Mouse (Mus musculus): ENCODE measurements at regions not wholly inside any gene's neighbourhood (a gene's known extent, or its start where the extent isn't known, plus 50 kb on each side); places are given as distances from the start of the nearest gene placed in this dataset.

- DNase-seq (ENCODE audit: low spot score), result peak; percentile 29
Measured at GRCm38 (mm10) chrX:122021749-122022148, 375.5 kb downstream of the Nap1l3 start.
